Mouse (Mus musculus) myocyte (in vitro differentiated cells): Measurements from ENCODE around the gene Syn2. TPM values are rescaled to one million over a fixed set of nuclear protein-coding genes. Genes with fewer than 3 reads are reported as not detected.
"Not testable (repeated sequence)": the region's sequence is repeated elsewhere in the genome, so short reads cannot be mapped to it uniquely, and the experiment has no call there.

Experiments
- H3K27me3 ChIP-seq: one replicate; pipeline ENCODE4 v1.6.1; 2011; ENCODE audit not compliant: control insufficient read depth, insufficient read depth, insufficient read length
- H3K36me3 ChIP-seq: one replicate; pipeline ENCODE4 v1.6.1; 2011; ENCODE audit not compliant: control insufficient read depth, insufficient read depth
- H3K4me2 ChIP-seq: one replicate; pipeline ENCODE4 v1.6.1; 2011; ENCODE audit warnings: low read depth, control low read depth
- H3K4me3 ChIP-seq: one replicate; pipeline ENCODE4 v1.5.1; 2011; ENCODE audit warnings: mild to moderate bottlenecking, control low read depth, moderate library complexity
- H3K79me2 ChIP-seq: one replicate; pipeline ENCODE4 v1.6.1; 2011; ENCODE audit not compliant: control insufficient read depth, insufficient read depth
- H3ac ChIP-seq: one replicate; pipeline ENCODE4 v1.6.1; 2011; ENCODE audit not compliant: control insufficient read depth, insufficient read length
- CEBPB ChIP-seq: IDR thresholded peaks from 2 replicates; pipeline ENCODE4 v1.6.1; 2011; ENCODE audit warnings: mild to moderate bottlenecking, moderate library complexity; ENCODE audit not compliant: poor library complexity, insufficient read depth, severe bottlenecking
- E2F4 ChIP-seq: IDR thresholded peaks from one replicate; pipeline ENCODE4 v1.6.1; 2011; ENCODE audit warnings: mild to moderate bottlenecking, control low read depth, moderate library complexity; ENCODE audit not compliant: insufficient read depth
- MAX ChIP-seq: IDR thresholded peaks from one replicate; pipeline ENCODE4 v1.6.1; 2011; ENCODE audit warnings: low read depth, mild to moderate bottlenecking, control low read depth
- MYOD1 ChIP-seq, 3 experiments: IDR thresholded peaks; one replicate each; pipeline ENCODE4 v1.6.1; 2011; ENCODE audit warnings: control low read depth in 2 of 3, low read depth in 2 of 3, mild to moderate bottlenecking in 2 of 3, moderate library complexity in 1 of 3; ENCODE audit not compliant: insufficient read length in 2 of 3, control insufficient read depth in 1 of 3
- MYOG ChIP-seq, 3 experiments: IDR thresholded peaks; one replicate each; pipeline ENCODE4 v1.6.1; 2011; ENCODE audit warnings: control low read depth in 2 of 3, low read depth in 2 of 3, mild to moderate bottlenecking in 2 of 3; ENCODE audit not compliant: insufficient read length in 2 of 3, control insufficient read depth in 1 of 3, insufficient read depth in 1 of 3
- POLR2A ChIP-seq: IDR thresholded peaks from one replicate; pipeline ENCODE4 v1.6.1; 2011; ENCODE audit warnings: low read depth, mild to moderate bottlenecking, control low read depth, moderate library complexity; ENCODE audit not compliant: insufficient read length
- POLR2AphosphoS2 ChIP-seq: IDR thresholded peaks from one replicate; pipeline ENCODE4 v1.6.1; 2011; ENCODE audit warnings: low read depth, control low read depth; ENCODE audit not compliant: insufficient read length
- REST ChIP-seq: IDR thresholded peaks from one replicate; pipeline ENCODE4 v1.6.1; 2011; ENCODE audit warnings: mild to moderate bottlenecking, control low read depth, moderate library complexity; ENCODE audit not compliant: insufficient read depth, insufficient read length
- SRF ChIP-seq: IDR thresholded peaks from one replicate; pipeline ENCODE4 v1.6.1; 2011; ENCODE audit warnings: low read depth; ENCODE audit not compliant: control insufficient read depth, insufficient read length
- TCF12 ChIP-seq: IDR thresholded peaks from one replicate; pipeline ENCODE4 v1.6.1; 2011; ENCODE audit warnings: mild to moderate bottlenecking, control low read depth; ENCODE audit not compliant: poor library complexity, insufficient read depth, severe bottlenecking
- TCF3 ChIP-seq: IDR thresholded peaks from one replicate; pipeline ENCODE4 v1.6.1; 2011; ENCODE audit warnings: low read depth, control low read depth; ENCODE audit not compliant: insufficient read length
- USF1 ChIP-seq: IDR thresholded peaks from one replicate; pipeline ENCODE4 v1.6.1; 2011; ENCODE audit warnings: low read depth, mild to moderate bottlenecking, control low read depth, moderate library complexity
- polyA plus RNA-seq: library from polyadenylated mRNA; unstranded; fragments of >200 nt; fragmentation: generic; extraction: Trizol; gene quantifications from one replicate; pipeline ENCODE4 v1.2.1, GENCODE M21; 2012; ENCODE audit warnings: missing spikeins

The Syn2 gene
- polyA plus RNA-seq, 1 experiment = 0.30 TPM

GRCm38 (mm10) chr6:115230557-115230956 is 95.9 kb downstream of the Syn2 start:
- H3K27me3 ChIP-seq = no peaks in the 10 kb centered on the region

GRCm38 (mm10) chr6:115231836-115232235 is 97.1 kb downstream of the Syn2 start:
- no peaks in the 10 kb centered on the region for H3K36me3 ChIP-seq
- H3K4me3 ChIP-seq = no peak overlapping the region
- no peak for TF ChIP-seq SRF
- TF ChIP-seq MYOD1 (IDR thresholded peaks at IDR 0.05; ENCODE audit: control insufficient read depth in 1 of 3, insufficient read length in 2 of 3, low read depth in 2 of 3) = peak in 2 of 3 experiments; percentile 63 to 69
- TF ChIP-seq POLR2AphosphoS2 = no peak
- TF ChIP-seq REST = no peak
- no peak for TF ChIP-seq USF1
- no peaks in the 10 kb centered on the region for H3K79me2 ChIP-seq
- H3ac ChIP-seq = no peak overlapping the region
- H3K4me2 ChIP-seq = peak overlapping the region; percentile 55
- no peaks in the 10 kb centered on the region for H3K27me3 ChIP-seq

More at GRCm38 (mm10) chr6:115230557-115230956, 95.9 kb downstream of the Syn2 start:
- TF ChIP-seq TCF12 (no peak), MYOD1 (IDR thresholded peaks at IDR 0.05; ENCODE audit: control insufficient read depth in 1 of 3, insufficient read length in 2 of 3, low read depth in 2 of 3) (no peak), POLR2AphosphoS2 (no peak), MYOG (IDR thresholded peaks at IDR 0.05; ENCODE audit: control insufficient read depth in 1 of 3, insufficient read depth in 1 of 3, insufficient read length in 2 of 3, low read depth in 2 of 3) (no peak), MAX (no peak), REST (no peak), POLR2A (no peak), USF1 (no peak), E2F4 (no peak), TCF3 (no peak), CEBPB (no peak), SRF (no peak)
- H3K4me2 ChIP-seq = no peak overlapping the region
- H3ac ChIP-seq = no peak overlapping the region
- no peaks in the 10 kb centered on the region for H3K79me2 ChIP-seq
- no peak overlapping the region for H3K4me3 ChIP-seq
- H3K36me3 ChIP-seq = no peaks in the 10 kb centered on the region

GRCm38 (mm10) chr6:115232562-115232961 is 97.9 kb downstream of the Syn2 start:
- no peak for TF ChIP-seq CEBPB
- TF ChIP-seq E2F4 = no peak
- TF ChIP-seq POLR2A = no peak
- no peak for TF ChIP-seq TCF12
- no peak for TF ChIP-seq MYOD1 (IDR thresholded peaks at IDR 0.05; ENCODE audit: control insufficient read depth in 1 of 3, insufficient read length in 2 of 3, low read depth in 2 of 3)
- TF ChIP-seq MAX = no peak
- TF ChIP-seq REST = no peak
- TF ChIP-seq POLR2AphosphoS2 = no peak
- TF ChIP-seq SRF = no peak
- no peak for TF ChIP-seq TCF3
- H3K27me3 ChIP-seq = no peaks in the 10 kb centered on the region
- peak overlapping the region; percentile 55 for H3K4me2 ChIP-seq
- H3K36me3 ChIP-seq = no peaks in the 10 kb centered on the region
- no peak overlapping the region for H3K4me3 ChIP-seq
- no peaks in the 10 kb centered on the region for H3K79me2 ChIP-seq
- no peak overlapping the region for H3ac ChIP-seq

- Histone ChIP-seq H3K36me3 (no peaks in the 10 kb centered on the region), H3K4me3 (no peak overlapping the region), H3ac (no peak overlapping the region), H3K4me2 (no peak overlapping the region), H3K27me3 (no peaks in the 10 kb centered on the region), H3K79me2 (no peaks in the 10 kb centered on the region)
- TF ChIP-seq POLR2AphosphoS2 (no peak), TCF3 (no peak), REST (no peak), E2F4 (no peak), USF1 (no peak), TCF12 (no peak), CEBPB (no peak), POLR2A (no peak), SRF (no peak), MAX (no peak), MYOD1 (IDR thresholded peaks at IDR 0.05; ENCODE audit: control insufficient read depth in 1 of 3, insufficient read length in 2 of 3, low read depth in 2 of 3) (no peak)
Measured at GRCm38 (mm10) chr6:115238031-115239027, 103.6 kb downstream of the Syn2 start.

- Histone ChIP-seq H3ac (no peak overlapping the region), H3K79me2 (no peaks in the 10 kb centered on the region), H3K36me3 (no peaks in the 10 kb centered on the region), H3K27me3 (no peaks in the 10 kb centered on the region), H3K4me3 (no peak overlapping the region), H3K4me2 (no peak overlapping the region)
- TF ChIP-seq POLR2A = no peak
- TF ChIP-seq MAX = no peak
- no peak for TF ChIP-seq TCF12
- TF ChIP-seq POLR2AphosphoS2 = no peak
Measured at GRCm38 (mm10) chr6:115239335-115239734, 104.6 kb downstream of the Syn2 start.

GRCm38 (mm10) chr6:115240431-115240830 is 105.7 kb downstream of the Syn2 start:
- H3K36me3 ChIP-seq, H3K79me2 ChIP-seq, H3K4me3 ChIP-seq, H3K27me3 ChIP-seq, H3K4me2 ChIP-seq, H3ac ChIP-seq: not testable (repeated sequence)
